Mouse (Mus musculus) gastrocnemius, postnatal 36 days (tissue): ENCODE results near the gene Sde2. TPM values are rescaled to one million over a fixed set of nuclear protein-coding genes. Genes with fewer than 3 reads are reported as not detected.

ENCODE experiments used
- DNase-seq, 2 experiments: peaks; one replicate each; pipeline ENCODE4 v3.0.0; 2022
- intact Hi-C: fragments of 180-260 bp; cut with DNase I; formaldehyde crosslinking; loops from one replicate; pipeline ENCODE4 v1.15.1; 2025
- total RNA-seq, 2 experiments: library from RNA; stranded (reverse); gene quantifications; 2 replicates each; pipeline ENCODE4 v1.2.3; 2021

Sde2 gene
- total RNA-seq, 2 experiments from 2014 or later, result 5.2 to 6.9 TPM

- no peak for DNase-seq
- intact Hi-C loops, result no loop called here
Measured at GRCm38 (mm10) chr1:180913797-180914196, 62.9 kb downstream of the Sde2 start.

- DNase-seq, result no peak
- intact Hi-C loops, result no loop called here
Measured at GRCm38 (mm10) chr1:180916425-180916824, 65.5 kb downstream of the Sde2 start.

- intact Hi-C loops, result no loop called here
Measured at GRCm38 (mm10) chr1:180917053-180917452, 66.1 kb downstream of the Sde2 start.

More at GRCm38 (mm10) chr1:180917053-180917452, 66.1 kb downstream of the Sde2 start:
- DNase-seq, result no peak

Other genes with a start within 250 kb of the Sde2 start
- 1 to 10 TPM; 3.5 to 3.6 TPM for gene Lin9, start 210.0 kb upstream of the Sde2 start, total RNA-seq
- gene Mixl1, start 154.1 kb upstream of the Sde2 start, total RNA-seq, result not detected
- gene Acbd3, start 125.1 kb upstream of the Sde2 start, total RNA-seq, result 10 to 100 TPM; 10.5 to 11.4 TPM
- 100 to 1,000 TPM; 303 to 358 TPM for gene H3f3a, start 37.2 kb upstream of the Sde2 start, total RNA-seq
- not detected for gene Lefty2, start 42.0 kb downstream of the Sde2 start, total RNA-seq
- gene Pycr2, start 53.2 kb downstream of the Sde2 start, total RNA-seq, result 10 to 100 TPM; 10.9 to 12.7 TPM
- under 1 TPM in 1 of 2 experiments, not detected in 1; 0.25 TPM for gene Lefty1, start 83.9 kb downstream of the Sde2 start, total RNA-seq
- gene Tmem63a, start 91.2 kb downstream of the Sde2 start, total RNA-seq, result 10 to 100 TPM; 12.4 to 13.3 TPM
- gene Ephx1, start 169.8 kb downstream of the Sde2 start, total RNA-seq, result 10 to 100 TPM; 10.9 to 16.6 TPM
- not detected for gene 9130409I23Rik, start 200.1 kb downstream of the Sde2 start, total RNA-seq